Mouse (Mus musculus): ENCODE results near the gene Trim3. TPM values are rescaled to one million over a fixed set of nuclear protein-coding genes. Genes with fewer than 3 reads are reported as not detected.
A peak's percentile ranks its signal among the peaks of the same experiment; 100 is the strongest.

Gene Trim3
- polyA plus RNA-seq, 1 experiment from 2014 or later: 24.5 TPM

DNA sequence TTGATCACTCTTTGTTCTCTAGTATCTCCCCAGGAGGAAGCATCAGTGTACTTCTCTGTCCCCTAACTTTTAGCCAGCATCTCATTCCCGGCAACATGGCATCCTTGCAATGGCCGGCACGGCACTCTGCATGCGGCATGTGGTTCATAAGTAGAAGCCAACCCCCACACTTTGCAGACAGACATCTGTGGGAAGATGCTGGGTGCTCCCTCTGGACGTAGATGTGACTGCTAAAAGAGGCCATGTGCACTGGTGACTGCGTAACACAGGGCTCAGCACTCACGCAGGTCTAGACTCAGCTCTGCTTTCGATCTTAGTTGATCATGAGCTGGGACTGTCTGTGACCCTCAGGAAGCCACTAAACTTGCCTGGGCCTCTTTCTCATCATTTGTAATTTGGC lies 60.4 kb downstream of the Trim3 start:
- no peak for ATAC-seq (ENCODE audit: extremely low read depth, insufficient number of reproducible peaks, low FRiP score, low TSS enrichment)
- Histone ChIP-seq H3K36me3 (peaks cover 20% of the 10 kb centered on the region), H3K4me3 (no peak overlapping the region), H3K9ac (no peak overlapping the region), H3K4me2 (no peak overlapping the region), H3K4me1 (peaks cover 39% of the 10 kb centered on the region), H3K9me3 (no peaks in the 10 kb centered on the region), H3K27ac (replicated peaks) (no peak overlapping the region), H3K27me3 (replicated peaks) (no peaks in the 10 kb centered on the region)
- WGBS: 82% methylated on average over 8 of the region's 8 CpGs

DNA sequence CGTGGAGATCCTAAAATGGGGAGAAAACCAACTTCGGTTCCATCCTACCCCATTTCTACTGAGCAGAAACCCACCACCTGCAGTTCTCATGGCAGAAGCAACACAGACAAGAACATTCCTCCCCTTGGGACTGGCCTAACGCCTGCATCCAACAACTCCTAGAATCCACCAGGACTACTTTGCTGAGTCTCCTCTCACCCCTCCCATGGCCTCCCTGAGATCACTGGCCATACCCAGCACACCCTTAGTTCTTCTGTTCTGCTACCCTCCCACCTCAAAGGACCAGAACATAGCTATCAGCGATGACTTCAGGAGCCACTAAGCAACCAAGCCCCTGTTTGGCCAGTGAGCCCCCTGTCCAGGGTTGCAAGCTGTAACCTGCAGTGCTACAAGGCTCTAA lies 62.6 kb downstream of the Trim3 start:
- Histone ChIP-seq H3K4me3 (no peak overlapping the region), H3K4me2 (no peak overlapping the region; the same call in 1 of the 2 replicates), H3K27me3 (replicated peaks) (no peaks in the 10 kb centered on the region), H3K4me1 (peaks cover 33% of the 10 kb centered on the region), H3K9me3 (no peaks in the 10 kb centered on the region), H3K27ac (replicated peaks) (no peak overlapping the region), H3K36me3 (peaks cover 39% of the 10 kb centered on the region), H3K9ac (no peak overlapping the region)
- no peak for ATAC-seq (ENCODE audit: extremely low read depth, insufficient number of reproducible peaks, low FRiP score, low TSS enrichment)
- WGBS: 63% methylated on average over 4 of the region's 4 CpGs

- Histone ChIP-seq H3K27ac (replicated peaks) (no peak overlapping the region), H3K9me3 (no peaks in the 10 kb centered on the region), H3K27me3 (replicated peaks) (no peaks in the 10 kb centered on the region), H3K9ac (peak overlapping the region; percentile 40; the same call in 1 of the 2 replicates), H3K36me3 (peaks cover 49% of the 10 kb centered on the region), H3K4me1 (peaks cover 40% of the 10 kb centered on the region), H3K4me2 (no peak overlapping the region; the same call in 1 of the 2 replicates), H3K4me3 (no peak overlapping the region)
- no peak for ATAC-seq (ENCODE audit: extremely low read depth, insufficient number of reproducible peaks, low FRiP score, low TSS enrichment)
- WGBS: 34% methylated on average over 12 of the region's 12 CpGs
Measured at GRCm38 (mm10) chr7:105569512-105570496, 63.6 kb downstream of the Trim3 start.

- ATAC-seq (ENCODE audit: extremely low read depth, insufficient number of reproducible peaks, low FRiP score, low TSS enrichment): no peak
- Histone ChIP-seq H3K4me1 (peaks cover 40% of the 10 kb centered on the region), H3K4me2 (no peak overlapping the region), H3K9ac (no peak overlapping the region), H3K4me3 (no peak overlapping the region), H3K27me3 (replicated peaks) (no peaks in the 10 kb centered on the region), H3K27ac (replicated peaks) (no peak overlapping the region), H3K36me3 (peaks cover 55% of the 10 kb centered on the region), H3K9me3 (no peaks in the 10 kb centered on the region)
- 20% methylated on average over 6 of the region's 6 CpGs for whole genome bisulfite sequencing
Measured at GRCm38 (mm10) chr7:105568988-105569471, 64.3 kb downstream of the Trim3 start.

DNA sequence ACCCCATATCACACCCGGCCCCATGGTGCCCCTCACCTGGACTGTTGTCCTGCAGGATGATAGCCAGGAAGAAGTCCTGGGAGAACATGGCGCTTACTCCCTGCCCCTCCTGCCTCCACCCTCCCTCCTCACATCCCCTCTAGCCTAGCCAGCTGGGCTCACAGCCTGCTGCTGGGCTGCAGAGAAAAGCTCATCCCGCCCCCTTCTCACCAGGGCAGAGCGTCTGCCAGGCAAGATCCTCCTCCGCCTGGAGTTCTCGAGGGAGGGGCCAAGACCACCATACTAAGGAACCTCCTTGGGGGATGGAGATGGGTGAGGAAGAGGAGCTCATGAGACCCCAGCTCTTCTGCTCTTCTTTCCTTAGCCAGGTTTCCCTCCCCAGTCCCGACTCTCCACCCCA lies 64.8 kb downstream of the Trim3 start:
- H3K36me3 ChIP-seq: peaks cover 55% of the 10 kb centered on the region
- no peak overlapping the region for H3K4me2 ChIP-seq
- no peak for ATAC-seq (ENCODE audit: extremely low read depth, insufficient number of reproducible peaks, low FRiP score, low TSS enrichment)
- H3K9ac ChIP-seq: no peak overlapping the region
- no peaks in the 10 kb centered on the region for H3K9me3 ChIP-seq
- H3K4me1 ChIP-seq: peaks cover 40% of the 10 kb centered on the region
- H3K4me3 ChIP-seq: no peak overlapping the region
- no peak overlapping the region for H3K27ac ChIP-seq (replicated peaks)
- WGBS: 25% methylated on average over 7 of the region's 7 CpGs
- H3K27me3 ChIP-seq (replicated peaks): no peaks in the 10 kb centered on the region

- no peaks in the 10 kb centered on the region for H3K9me3 ChIP-seq
- no peaks in the 10 kb centered on the region for H3K27me3 ChIP-seq (replicated peaks)
- H3K9ac ChIP-seq: no peak overlapping the region
- ATAC-seq (ENCODE audit: extremely low read depth, insufficient number of reproducible peaks, low FRiP score, low TSS enrichment): no peak
- H3K4me1 ChIP-seq: peaks cover 31% of the 10 kb centered on the region
- H3K4me3 ChIP-seq: no peak overlapping the region
- no peak overlapping the region for H3K27ac ChIP-seq (replicated peaks)
- 67% methylated on average over 17 of the region's 17 CpGs for WGBS
- peaks cover 60% of the 10 kb centered on the region for H3K36me3 ChIP-seq
- H3K4me2 ChIP-seq: no peak overlapping the region
Measured at GRCm38 (mm10) chr7:105565071-105565836, 68.1 kb downstream of the Trim3 start.

DNA sequence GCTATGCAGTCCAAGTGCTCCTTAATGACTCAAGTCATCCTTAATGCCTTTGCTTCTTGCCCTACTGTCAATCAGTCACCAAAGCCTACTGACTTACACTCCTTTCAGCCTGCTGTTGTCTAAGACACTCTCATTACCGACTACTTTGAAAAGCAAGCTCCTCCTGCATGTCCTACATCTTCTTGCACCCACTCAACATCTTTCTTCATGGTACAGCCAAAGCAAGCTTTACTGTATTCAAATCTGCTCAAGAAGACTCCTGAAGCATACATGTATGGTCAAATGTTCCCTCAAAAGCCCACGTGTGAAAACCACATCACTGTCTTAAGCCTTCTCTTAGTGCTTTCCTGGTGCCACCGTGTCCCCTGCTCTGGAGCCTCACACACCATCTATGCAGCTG lies 70.0 kb downstream of the Trim3 start:
- Histone ChIP-seq H3K4me2 (no peak overlapping the region), H3K27ac (replicated peaks) (no peak overlapping the region), H3K9ac (no peak overlapping the region), H3K4me1 (peaks cover 12% of the 10 kb centered on the region), H3K36me3 (peaks cover 78% of the 10 kb centered on the region), H3K27me3 (replicated peaks) (no peaks in the 10 kb centered on the region), H3K9me3 (no peaks in the 10 kb centered on the region), H3K4me3 (no peak overlapping the region)
- no peak for ATAC-seq (ENCODE audit: extremely low read depth, insufficient number of reproducible peaks, low FRiP score, low TSS enrichment)
- WGBS: 80% methylated on average over 3 of the region's 3 CpGs

GRCm38 (mm10) chr7:105562317-105562716 lies 71.1 kb downstream of the Trim3 start:
- Histone ChIP-seq H3K36me3 (peaks cover 84% of the 10 kb centered on the region), H3K4me3 (no peak overlapping the region), H3K4me2 (no peak overlapping the region), H3K9me3 (no peaks in the 10 kb centered on the region), H3K9ac (no peak overlapping the region), H3K4me1 (peaks cover 11% of the 10 kb centered on the region), H3K27ac (replicated peaks) (no peak overlapping the region), H3K27me3 (replicated peaks) (no peaks in the 10 kb centered on the region)
- 83% methylated on average over 3 of the region's 3 CpGs for WGBS
- no peak for ATAC-seq (ENCODE audit: extremely low read depth, insufficient number of reproducible peaks, low FRiP score, low TSS enrichment)

- H3K4me1 ChIP-seq: peaks cover 16% of the 10 kb centered on the region
- peaks cover 64% of the 10 kb centered on the region for H3K36me3 ChIP-seq
- H3K9ac ChIP-seq: no peak overlapping the region
- ATAC-seq (ENCODE audit: extremely low read depth, insufficient number of reproducible peaks, low FRiP score, low TSS enrichment): no peak
- no peaks in the 10 kb centered on the region for H3K27me3 ChIP-seq (replicated peaks)
- WGBS: 89% methylated on average over 9 of the region's 9 CpGs
- no peak overlapping the region for H3K27ac ChIP-seq (replicated peaks)
- H3K9me3 ChIP-seq: no peaks in the 10 kb centered on the region
- H3K4me2 ChIP-seq: no peak overlapping the region
- H3K4me3 ChIP-seq: no peak overlapping the region
Measured at GRCm38 (mm10) chr7:105559016-105559415, 74.4 kb downstream of the Trim3 start.

- 83% methylated on average over 11 of the region's 11 CpGs for WGBS
Measured at GRCm38 (mm10) chr7:105557671-105558070, 75.7 kb downstream of the Trim3 start.

GRCm38 (mm10) chr7:105556406-105556805 lies 77.0 kb downstream of the Trim3 start:
- 0 out of 2 replicates have a peak overlapping the region, but pooled peaks have one; percentile 34 for H3K9ac ChIP-seq
- 88% methylated on average over 8 of the region's 8 CpGs for WGBS
- peaks cover 22% of the 10 kb centered on the region for H3K4me1 ChIP-seq
- no peak overlapping the region for H3K4me3 ChIP-seq
- no peaks in the 10 kb centered on the region for H3K9me3 ChIP-seq
- H3K36me3 ChIP-seq: peaks cover 47% of the 10 kb centered on the region
- H3K27me3 ChIP-seq (replicated peaks): no peaks in the 10 kb centered on the region
- H3K27ac ChIP-seq (replicated peaks): no peak overlapping the region
- H3K4me2 ChIP-seq: no peak overlapping the region
- no peak for ATAC-seq (ENCODE audit: extremely low read depth, insufficient number of reproducible peaks, low FRiP score, low TSS enrichment)

More at GRCm38 (mm10) chr7:105557671-105558070, 75.7 kb downstream of the Trim3 start:
- no peak overlapping the region for H3K4me3 ChIP-seq
- no peak overlapping the region for H3K27ac ChIP-seq (replicated peaks)
- peaks cover 22% of the 10 kb centered on the region for H3K4me1 ChIP-seq
- no peak overlapping the region for H3K4me2 ChIP-seq
- no peak overlapping the region for H3K9ac ChIP-seq
- H3K27me3 ChIP-seq (replicated peaks): no peaks in the 10 kb centered on the region
- no peak for ATAC-seq (ENCODE audit: extremely low read depth, insufficient number of reproducible peaks, low FRiP score, low TSS enrichment)
- peaks cover 55% of the 10 kb centered on the region for H3K36me3 ChIP-seq
- no peaks in the 10 kb centered on the region for H3K9me3 ChIP-seq
